Mouse (Mus musculus) kidney, postnatal 0 days (tissue): Measurements from ENCODE around the gene Slc46a2. TPM values are rescaled to one million over a fixed set of nuclear protein-coding genes. Genes with fewer than 3 reads are reported as not detected.
A peak's percentile ranks its signal among the peaks of the same experiment; 100 is the strongest.

Experiments used
- ATAC-seq: fragments of 200-750 bp; cut with Nextera tagmentation; replicated peaks from 2 replicates; pipeline ENCODE4 v1.8.0; 2017; ENCODE audit warnings: low read depth, moderate number of reproducible peaks, moderate TSS enrichment, moderate library complexity; ENCODE audit not compliant: low FRiP score
- DNase-seq: peaks from one replicate; pipeline ENCODE4 v3.0.0-alpha.2; 2016; ENCODE audit warnings: low spot score
- H3K27ac ChIP-seq: fragments of 300-500 bp; sonication (generic); 2 replicates; pipeline ENCODE4 v1.5.1; 2014; ENCODE audit warnings: mild to moderate bottlenecking
- H3K27me3 ChIP-seq: fragments of 300-500 bp; sonication (generic); 2 replicates; pipeline ENCODE4 v1.6.1; 2014; ENCODE audit warnings: low read length, mixed read lengths; ENCODE audit not compliant: insufficient read depth
- H3K36me3 ChIP-seq: fragments of 300-500 bp; sonication (generic); 2 replicates; pipeline ENCODE4 v1.6.1; 2014; ENCODE audit warnings: low read length, mixed read lengths; ENCODE audit not compliant: insufficient read depth
- H3K4me1 ChIP-seq: fragments of 300-500 bp; sonication (generic); replicated peaks from 2 replicates; pipeline ENCODE4 v1.6.1; 2014; ENCODE audit warnings: antibody characterized with exemption, low read length, mixed read lengths; ENCODE audit not compliant: insufficient read depth
- H3K4me2 ChIP-seq: fragments of 300-500 bp; sonication (generic); 2 replicates; pipeline ENCODE4 v1.6.1; 2014; ENCODE audit warnings: mild to moderate bottlenecking, low read length, moderate library complexity, mixed read lengths
- H3K4me3 ChIP-seq: fragments of 300-500 bp; sonication (generic); replicated peaks from 2 replicates; pipeline ENCODE4 v1.5.1; 2014; ENCODE audit warnings: low read depth, low read length
- H3K9ac ChIP-seq: fragments of 300-500 bp; sonication (generic); 2 replicates; pipeline ENCODE4 v1.6.1; 2014; ENCODE audit warnings: low read depth, low read length
- H3K9me3 ChIP-seq: fragments of 300-500 bp; sonication (generic); replicated peaks from 2 replicates; pipeline ENCODE4 v1.6.1; 2016; ENCODE audit warnings: low read length, inconsistent platforms, mixed read lengths
- CTCF ChIP-seq: IDR thresholded peaks from 2 replicates; pipeline ENCODE4 v1.5.1; 2016; ENCODE audit warnings: antibody characterized with exemption, low read depth, mild to moderate bottlenecking, moderate library complexity
- WGBS: fragments of 180-500 bp; shearing (Covaris S2); extraction: QIAGEN DNeasy Blood & Tissue Kit; methylation state at CpG from one replicate; pipeline ENCODE4 v1.1.7; 2014; 5-methylcytosine and 5-hydroxymethylcytosine counted together
- polyA plus RNA-seq: library from polyadenylated mRNA; unstranded; fragments of >200 nt; fragmentation: Nextera tagmentation; extraction: Ambion mirVana; gene quantifications from 2 replicates; pipeline ENCODE4 v1.2.1, GENCODE M21; 2015

Gene Slc46a2
- polyA plus RNA-seq, 1 experiment from 2014 or later: 0.24 TPM

DNA sequence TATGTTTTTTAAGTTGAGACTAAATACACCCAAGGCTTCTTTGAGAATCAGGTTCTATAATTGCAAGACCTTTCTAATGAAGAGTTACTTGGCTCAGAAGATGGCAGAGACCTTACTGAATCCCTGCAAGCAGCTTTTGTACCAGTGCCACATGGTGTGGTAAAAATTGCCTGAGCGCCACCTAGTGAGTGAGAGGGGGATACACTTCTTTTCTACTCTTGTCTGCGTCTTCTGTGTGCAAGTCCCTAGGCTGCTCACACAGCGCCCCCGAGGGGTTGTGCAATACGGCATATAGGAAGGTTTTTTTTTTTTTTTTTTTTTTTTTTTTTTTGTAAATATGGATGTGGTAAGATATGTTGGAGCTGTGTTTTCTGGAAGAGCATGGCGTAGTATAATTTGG is 13.5 kb upstream of the Slc46a2 start:
- DNase-seq (peak; percentile 81), ATAC-seq (peak; percentile 74)
- Histone ChIP-seq H3K27me3 (no peaks in the 10 kb centered on the region), H3K36me3 (no peaks in the 10 kb centered on the region), H3K4me1 (no peaks in the 10 kb centered on the region), H3K9ac (no peak overlapping the region), H3K4me2 (no peak overlapping the region), H3K4me3 (no peak overlapping the region), H3K27ac (no peak overlapping the region), H3K9me3 (no peaks in the 10 kb centered on the region)
- WGBS: 23% methylated on average over 6 of the region's 6 CpGs
- peak; percentile 84 for TF ChIP-seq CTCF

DNA sequence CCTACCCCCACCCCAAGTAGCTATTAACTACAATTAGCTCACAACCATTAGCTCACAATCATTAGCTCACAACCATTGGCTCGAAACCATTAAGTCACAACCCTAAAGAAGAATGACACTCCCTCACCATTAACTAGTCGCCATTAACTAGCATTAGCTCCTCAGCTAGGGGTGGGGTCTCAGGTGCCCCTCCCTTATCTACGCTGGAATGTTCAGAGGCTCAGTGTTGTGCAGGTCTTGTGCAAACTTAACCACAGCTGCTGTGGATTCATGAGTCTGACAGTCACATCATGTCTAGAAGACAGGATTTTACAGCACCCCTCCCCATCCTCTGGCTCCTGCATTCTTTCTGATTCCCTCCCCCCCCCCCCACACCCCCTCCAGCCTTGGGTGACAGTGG is 12.8 kb upstream of the Slc46a2 start:
- Histone ChIP-seq H3K27ac (no peak overlapping the region), H3K36me3 (no peaks in the 10 kb centered on the region), H3K4me3 (no peak overlapping the region), H3K27me3 (no peaks in the 10 kb centered on the region), H3K4me2 (no peak overlapping the region), H3K9ac (no peak overlapping the region), H3K4me1 (no peaks in the 10 kb centered on the region), H3K9me3 (no peaks in the 10 kb centered on the region)
- DNase-seq (no peak), ATAC-seq (no peak)
- 62% methylated on average over 3 of the region's 3 CpGs for WGBS
- no peak for TF ChIP-seq CTCF

DNA sequence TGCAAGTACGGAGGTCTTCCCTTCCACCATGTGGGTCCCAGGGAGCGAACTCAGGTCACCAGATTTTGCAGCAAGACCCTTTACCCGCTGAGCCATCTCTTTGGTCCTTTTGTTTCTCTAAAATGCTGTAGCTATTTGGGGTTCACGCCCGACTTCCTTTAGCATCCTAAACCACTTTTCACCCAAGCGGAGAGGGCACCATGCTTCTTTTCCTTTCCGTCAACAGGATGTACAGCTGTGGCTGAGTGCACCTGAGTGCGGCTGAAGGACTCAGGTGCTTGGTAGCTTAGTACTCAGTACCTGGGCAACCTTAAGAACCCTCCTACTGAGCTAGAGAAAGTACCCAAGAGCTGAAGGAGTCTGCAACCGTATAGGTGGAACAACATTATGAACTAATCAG is 10.2 kb upstream of the Slc46a2 start:
- no peak for TF ChIP-seq CTCF
- 76% methylated on average over 9 of the region's 9 CpGs for WGBS
- no peaks in the 10 kb centered on the region for H3K36me3 ChIP-seq
- no peak overlapping the region for H3K4me2 ChIP-seq
- no peak overlapping the region for H3K27ac ChIP-seq
- H3K9me3 ChIP-seq: no peaks in the 10 kb centered on the region
- H3K27me3 ChIP-seq: no peaks in the 10 kb centered on the region
- DNase-seq (no peak), ATAC-seq (no peak)
- no peak overlapping the region for H3K9ac ChIP-seq
- no peak overlapping the region for H3K4me3 ChIP-seq
- H3K4me1 ChIP-seq: no peaks in the 10 kb centered on the region

DNA sequence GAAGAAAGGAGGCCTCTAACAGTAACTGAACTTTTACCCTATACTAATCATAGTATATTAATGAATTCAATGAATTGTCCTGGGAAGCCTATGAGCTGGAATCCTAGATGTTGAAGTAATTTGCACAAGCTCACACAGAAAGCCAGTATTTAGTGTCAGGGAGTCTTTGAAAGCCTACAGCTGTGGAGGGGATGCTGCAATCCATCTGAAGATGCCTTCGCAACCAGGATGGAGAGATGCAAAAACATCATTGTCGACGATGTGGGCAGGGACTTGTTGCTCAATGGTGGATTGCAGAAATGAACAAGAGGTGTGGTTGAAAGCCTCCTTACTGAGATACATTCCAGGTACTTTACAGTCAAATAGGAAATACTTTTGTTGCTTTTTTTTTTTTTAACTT is 3.1 kb upstream of the Slc46a2 start:
- no peak overlapping the region for H3K9ac ChIP-seq
- H3K27ac ChIP-seq: no peak overlapping the region
- H3K4me2 ChIP-seq: no peak overlapping the region
- no peak for TF ChIP-seq CTCF
- H3K36me3 ChIP-seq: no peaks in the 10 kb centered on the region
- WGBS: 88% methylated on average over 3 of the region's 3 CpGs
- no peaks in the 10 kb centered on the region for H3K27me3 ChIP-seq
- H3K9me3 ChIP-seq: no peaks in the 10 kb centered on the region
- DNase-seq (no peak), ATAC-seq (no peak)
- H3K4me1 ChIP-seq: no peaks in the 10 kb centered on the region
- H3K4me3 ChIP-seq: no peak overlapping the region

DNA sequence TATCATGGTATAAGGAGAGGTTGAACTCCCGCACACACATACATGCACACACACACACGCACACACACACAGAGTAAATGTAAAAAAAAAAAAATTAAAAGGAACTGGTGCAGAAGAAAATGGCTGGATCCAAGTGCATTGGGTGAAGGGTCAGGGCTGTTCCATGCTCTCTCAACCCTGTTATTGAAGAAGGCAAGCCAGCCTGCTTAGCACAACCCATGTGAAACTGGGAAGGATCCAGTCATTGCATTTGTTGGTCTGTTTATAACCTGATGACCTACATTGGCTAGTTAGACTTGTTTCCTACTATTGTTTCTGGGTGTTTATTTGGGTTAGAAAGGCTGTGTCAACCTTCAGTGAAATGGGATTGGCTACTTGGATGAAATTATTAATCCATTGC is 6.1 kb downstream of the Slc46a2 start:
- 98% methylated on average over 2 of the region's 2 CpGs for WGBS
- Histone ChIP-seq H3K9ac (no peak overlapping the region), H3K4me2 (no peak overlapping the region), H3K36me3 (no peaks in the 10 kb centered on the region), H3K27me3 (no peaks in the 10 kb centered on the region), H3K4me3 (no peak overlapping the region), H3K27ac (no peak overlapping the region), H3K9me3 (no peaks in the 10 kb centered on the region), H3K4me1 (no peaks in the 10 kb centered on the region)
- no peak for ATAC-seq
- no peak for TF ChIP-seq CTCF
- no peak for DNase-seq

DNA sequence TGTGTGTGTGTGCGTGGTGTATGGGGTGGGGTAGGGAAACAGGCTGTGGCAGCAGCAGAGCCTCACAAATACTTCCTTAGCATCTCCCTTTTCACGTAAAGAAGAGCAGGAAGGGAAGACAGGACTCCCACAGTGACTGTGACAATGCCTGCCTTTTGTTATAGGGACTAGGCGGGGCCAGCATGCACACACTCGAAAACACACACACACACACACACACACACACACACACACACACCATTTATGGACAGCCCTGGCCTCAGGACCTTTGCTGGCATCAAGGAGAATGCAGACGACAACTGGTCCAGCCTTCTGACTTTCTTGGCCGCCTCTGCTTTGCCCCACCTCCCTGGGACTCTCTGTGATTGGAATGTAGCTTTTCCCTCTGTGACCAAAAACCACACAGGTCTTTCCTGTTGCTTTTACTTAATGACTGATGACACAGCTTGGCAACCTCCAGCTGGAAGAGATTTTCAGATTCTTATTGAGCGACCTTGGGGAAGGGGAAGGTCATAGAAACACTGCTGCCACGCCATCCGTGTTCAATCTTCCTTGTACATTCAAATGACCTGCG is 7.1 kb downstream of the Slc46a2 start:
- no peaks in the 10 kb centered on the region for H3K36me3 ChIP-seq
- ATAC-seq (no peak), DNase-seq (peak; percentile 53)
- no peak for TF ChIP-seq CTCF
- H3K4me3 ChIP-seq: no peak overlapping the region
- WGBS: 49% methylated on average over 10 of the region's 10 CpGs
- H3K27me3 ChIP-seq: no peaks in the 10 kb centered on the region
- no peak overlapping the region for H3K27ac ChIP-seq
- H3K4me2 ChIP-seq: no peak overlapping the region
- H3K9me3 ChIP-seq: no peaks in the 10 kb centered on the region
- H3K9ac ChIP-seq: no peak overlapping the region
- H3K4me1 ChIP-seq: no peaks in the 10 kb centered on the region

DNA sequence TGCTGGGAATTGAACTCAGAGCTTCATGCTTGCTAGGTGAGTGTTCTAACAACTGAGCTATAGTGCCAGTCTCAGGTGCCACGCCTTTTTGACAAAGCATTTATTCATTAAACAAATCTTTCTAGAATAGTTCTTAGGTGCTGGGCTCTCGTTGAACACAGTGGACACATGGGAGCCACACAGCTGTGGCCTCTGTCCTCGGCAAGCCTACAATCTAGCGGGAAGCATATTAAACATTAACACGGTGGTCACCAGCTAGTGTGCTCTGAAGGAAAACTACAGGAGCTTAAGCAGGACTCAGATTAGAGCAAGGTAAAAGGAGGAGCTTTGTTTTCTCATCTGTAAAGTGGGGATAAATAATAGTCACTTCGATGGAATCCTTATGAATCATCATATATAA is 7.8 kb downstream of the Slc46a2 start:
- Histone ChIP-seq H3K9me3 (no peaks in the 10 kb centered on the region), H3K27me3 (no peaks in the 10 kb centered on the region), H3K4me1 (no peaks in the 10 kb centered on the region), H3K27ac (no peak overlapping the region), H3K4me2 (no peak overlapping the region), H3K9ac (no peak overlapping the region), H3K4me3 (no peak overlapping the region), H3K36me3 (no peaks in the 10 kb centered on the region)
- 73% methylated on average over 6 of the region's 6 CpGs for WGBS
- ATAC-seq (no peak), DNase-seq (no peak)
- no peak for TF ChIP-seq CTCF
